Mouse (Mus musculus): Measurements from ENCODE around the gene Stard5.

Stard5 gene

GRCm38 (mm10) chr7:83631828-83632681, at the start of gene Stard5:
Gene Stard5 (plus strand): TSS chr7:83631959.
- peak; percentile 93 for DNase-seq

- peak; percentile 86 for DNase-seq
Observed at GRCm38 (mm10) chr7:83584639-83585471, 46.9 kb upstream of the Stard5 start, which contains the start of gene Tmc3. Gene Tmc3 (plus strand): TSS chr7:83584927.

GRCm38 (mm10) chr7:83594056-83594455, 37.7 kb upstream of the Stard5 start:
- no peak for DNase-seq

- no peak for DNase-seq
Observed at GRCm38 (mm10) chr7:83597063-83597462, 34.7 kb upstream of the Stard5 start.

- no peak for DNase-seq
Observed at GRCm38 (mm10) chr7:83598997-83599912, 32.5 kb upstream of the Stard5 start.

GRCm38 (mm10) chr7:83599913-83600286, 31.9 kb upstream of the Stard5 start:
- DNase-seq: peak; percentile 31

- DNase-seq: no peak
Observed at GRCm38 (mm10) chr7:83604180-83604944, 27.4 kb upstream of the Stard5 start.

- no peak for DNase-seq
Observed at GRCm38 (mm10) chr7:83606796-83607195, 25.0 kb upstream of the Stard5 start.

GRCm38 (mm10) chr7:83609891-83610290, 21.9 kb upstream of the Stard5 start:
- DNase-seq: no peak

- DNase-seq: no peak
Observed at GRCm38 (mm10) chr7:83611886-83612285, 19.9 kb upstream of the Stard5 start.

- DNase-seq: no peak
Observed at GRCm38 (mm10) chr7:83615272-83615671, 16.5 kb upstream of the Stard5 start.

GRCm38 (mm10) chr7:83615815-83616214, 15.9 kb upstream of the Stard5 start:
- DNase-seq: no peak

GRCm38 (mm10) chr7:83616268-83616667, 15.5 kb upstream of the Stard5 start:
- no peak for DNase-seq

- DNase-seq: no peak
Observed at GRCm38 (mm10) chr7:83618709-83619108, 13.1 kb upstream of the Stard5 start.

- DNase-seq: no peak
Observed at GRCm38 (mm10) chr7:83622582-83622981, 9.2 kb upstream of the Stard5 start.

- no peak for DNase-seq
Observed at GRCm38 (mm10) chr7:83624065-83624464, 7.7 kb upstream of the Stard5 start.

- DNase-seq: no peak
Observed at GRCm38 (mm10) chr7:83626557-83627257, 5.1 kb upstream of the Stard5 start.

- DNase-seq: no peak
Observed at GRCm38 (mm10) chr7:83627369-83627768, 4.4 kb upstream of the Stard5 start.

GRCm38 (mm10) chr7:83631073-83631827, 509 bp upstream of the Stard5 start:
- DNase-seq: no peak

GRCm38 (mm10) chr7:83632682-83633120, 942 bp downstream of the Stard5 start:
- no peak for DNase-seq
